10 mouse cellular contexts compared by ENCODE assay signal in genomic region chr13:71157656-71158299, GRCm38 (mm10).
DNase-seq lines count a peak whose midpoint lies in the region; ATAC-seq lines count a peak whose summit lies in the region.
"Had no signal": no experiment of that assay in that cellular context is flagged by ENCODE, and none has a peak within 500 bp of the region (broad histone marks: within the 10 kb centered on the region; RNA-seq: fewer than 3 reads in every experiment).

No protein-coding gene starts in this region.

- H3K4me1 ChIP-seq in heart, embryonic 16.5 days (ENCODE audit: control insufficient read depth, insufficient read depth, low read length) = peaks cover 3% of the 10 kb centered on the region; the same call in 1 of the 2 replicates
- peaks cover 23% of the 10 kb centered on the region for H3K4me1 ChIP-seq in forebrain, embryonic 13.5 days
- H3K4me1 ChIP-seq in hindbrain, embryonic 12.5 days = peaks cover 40% of the 10 kb centered on the region
- peaks cover 20% of the 10 kb centered on the region for H3K4me1 ChIP-seq in neural tube, embryonic 13.5 days (replicated peaks)
- H3K4me1 ChIP-seq: embryonic facial prominence, embryonic 15.5 days had no signal

- no peaks in the 10 kb centered on the region for H3K9me3 ChIP-seq in heart, embryonic 16.5 days (replicated peaks; ENCODE audit: control insufficient read depth, low read length)
- H3K9me3 ChIP-seq in forebrain, embryonic 13.5 days (replicated peaks) = no peaks in the 10 kb centered on the region
- no peaks in the 10 kb centered on the region for H3K9me3 ChIP-seq in hindbrain, embryonic 12.5 days (replicated peaks)
- H3K9me3 ChIP-seq in neural tube, embryonic 13.5 days = no peaks in the 10 kb centered on the region
- H3K9me3 ChIP-seq: embryonic facial prominence, embryonic 15.5 days had no signal

- no peak for ATAC-seq in heart, embryonic 16.5 days (replicated peaks; ENCODE audit: extremely low read depth, insufficient read depth, low FRiP score)
- peak; percentile 30; the same call in 1 of the 2 replicates for ATAC-seq in forebrain, embryonic 13.5 days
- ATAC-seq in hindbrain, embryonic 12.5 days (ENCODE audit: low FRiP score) = peak; percentile 33; the same call in 1 of the 2 replicates
- no peak for ATAC-seq in neural tube, embryonic 13.5 days (ENCODE audit: low read depth)

- H3K4me2 ChIP-seq in heart, embryonic 16.5 days (ENCODE audit: low read depth, low read length) = peak overlapping the region; percentile 31
- H3K4me2 ChIP-seq in forebrain, embryonic 13.5 days = peak overlapping the region; percentile 49
- H3K4me2 ChIP-seq in hindbrain, embryonic 12.5 days (replicated peaks) = peak overlapping the region; percentile 41
- peak overlapping the region; percentile 55 for H3K4me2 ChIP-seq in neural tube, embryonic 13.5 days
- H3K4me2 ChIP-seq: embryonic facial prominence, embryonic 15.5 days had no signal

- H3K27ac ChIP-seq in heart, embryonic 16.5 days (ENCODE audit: low read length) = no peak overlapping the region
- H3K27ac ChIP-seq in forebrain, embryonic 13.5 days = no peak overlapping the region
- H3K27ac ChIP-seq in hindbrain, embryonic 12.5 days = peak overlapping the region; percentile 79
- peak overlapping the region; percentile 20; the same call in 1 of the 2 replicates for H3K27ac ChIP-seq in neural tube, embryonic 13.5 days (replicated peaks)
- H3K27ac ChIP-seq: embryonic facial prominence, embryonic 15.5 days; kidney, postnatal 0 days had no signal

- H3K27me3 ChIP-seq in heart, embryonic 16.5 days (ENCODE audit: control insufficient read depth, insufficient read depth, low read length) = no peaks in the 10 kb centered on the region
- peaks cover 63% of the 10 kb centered on the region for H3K27me3 ChIP-seq in forebrain, embryonic 13.5 days
- 0 out of 2 replicates have a peak, but pooled peaks cover 3% of the 10 kb centered on the region for H3K27me3 ChIP-seq in hindbrain, embryonic 12.5 days
- peaks cover 31% of the 10 kb centered on the region for H3K27me3 ChIP-seq in neural tube, embryonic 13.5 days
- H3K27me3 ChIP-seq: embryonic facial prominence, embryonic 15.5 days had no signal

- no peak overlapping the region for H3K4me3 ChIP-seq in heart, embryonic 16.5 days (ENCODE audit: low read length)
- peak overlapping the region; percentile 16 for H3K4me3 ChIP-seq in forebrain, embryonic 13.5 days
- no peak overlapping the region for H3K4me3 ChIP-seq in hindbrain, embryonic 12.5 days
- peak overlapping the region; percentile 23 for H3K4me3 ChIP-seq in neural tube, embryonic 13.5 days
- H3K4me3 ChIP-seq: embryonic facial prominence, embryonic 15.5 days had no signal

- WGBS in heart, embryonic 16.5 days = 57% methylated on average over 14 of the region's 14 CpGs
- WGBS in forebrain, embryonic 13.5 days = 16% methylated on average over 14 of the region's 14 CpGs
- 33% methylated on average over 14 of the region's 14 CpGs for WGBS in hindbrain, embryonic 12.5 days
- 27% methylated on average over 14 of the region's 14 CpGs for WGBS in neural tube, embryonic 13.5 days

- no peaks in the 10 kb centered on the region for H3K36me3 ChIP-seq in heart, embryonic 16.5 days (ENCODE audit: control insufficient read depth, insufficient read depth)
- no peaks in the 10 kb centered on the region for H3K36me3 ChIP-seq in forebrain, embryonic 13.5 days (ENCODE audit: poor library complexity, severe bottlenecking)
- H3K36me3 ChIP-seq in hindbrain, embryonic 12.5 days = no peaks in the 10 kb centered on the region
- no peaks in the 10 kb centered on the region for H3K36me3 ChIP-seq in neural tube, embryonic 13.5 days
- H3K36me3 ChIP-seq: embryonic facial prominence, embryonic 15.5 days had no signal

- no peak overlapping the region for H3K9ac ChIP-seq in heart, embryonic 16.5 days (ENCODE audit: low read length)
- H3K9ac ChIP-seq in forebrain, embryonic 13.5 days = peak overlapping the region; percentile 30
- peak overlapping the region; percentile 42; the same call in 1 of the 2 replicates for H3K9ac ChIP-seq in hindbrain, embryonic 12.5 days
- H3K9ac ChIP-seq in neural tube, embryonic 13.5 days = peak overlapping the region; percentile 31; the same call in 1 of the 2 replicates
- H3K9ac ChIP-seq: embryonic facial prominence, embryonic 15.5 days had no signal

- DNase-seq in heart, adult 18-20 months = no peak
- DNase-seq in natural killer cell, adult 2 months (ENCODE audit: low spot score in 2 of 2) = no peak
- no peak for DNase-seq in kidney, adult 9 months
- DNase-seq: cerebellum, adult 11 months had no signal

Comparison
In these comparisons a context has a peak if more than half of its experiments do, and no peak if none do; other contexts are left out.
1. ATAC-seq: peak in forebrain, embryonic 13.5 days (single experiment) and hindbrain, embryonic 12.5 days (single experiment); none in heart, embryonic 16.5 days (single experiment) and neural tube, embryonic 13.5 days (single experiment).
2. H3K27ac ChIP-seq: peak in hindbrain, embryonic 12.5 days (single experiment) and neural tube, embryonic 13.5 days (single experiment); none in heart, embryonic 16.5 days (single experiment) and forebrain, embryonic 13.5 days (single experiment).
3. H3K4me3 ChIP-seq: peak in forebrain, embryonic 13.5 days (single experiment) and neural tube, embryonic 13.5 days (single experiment); none in heart, embryonic 16.5 days (single experiment) and hindbrain, embryonic 12.5 days (single experiment).
4. Peak in every context shown above with its lines, with median percentiles within 50 percentile points of each other: H3K4me2 ChIP-seq.